Mouse (Mus musculus): ENCODE results near the gene Clint1.
A peak's percentile ranks its signal among the peaks of the same experiment; 100 is the strongest.

Clint1 gene

DNA sequence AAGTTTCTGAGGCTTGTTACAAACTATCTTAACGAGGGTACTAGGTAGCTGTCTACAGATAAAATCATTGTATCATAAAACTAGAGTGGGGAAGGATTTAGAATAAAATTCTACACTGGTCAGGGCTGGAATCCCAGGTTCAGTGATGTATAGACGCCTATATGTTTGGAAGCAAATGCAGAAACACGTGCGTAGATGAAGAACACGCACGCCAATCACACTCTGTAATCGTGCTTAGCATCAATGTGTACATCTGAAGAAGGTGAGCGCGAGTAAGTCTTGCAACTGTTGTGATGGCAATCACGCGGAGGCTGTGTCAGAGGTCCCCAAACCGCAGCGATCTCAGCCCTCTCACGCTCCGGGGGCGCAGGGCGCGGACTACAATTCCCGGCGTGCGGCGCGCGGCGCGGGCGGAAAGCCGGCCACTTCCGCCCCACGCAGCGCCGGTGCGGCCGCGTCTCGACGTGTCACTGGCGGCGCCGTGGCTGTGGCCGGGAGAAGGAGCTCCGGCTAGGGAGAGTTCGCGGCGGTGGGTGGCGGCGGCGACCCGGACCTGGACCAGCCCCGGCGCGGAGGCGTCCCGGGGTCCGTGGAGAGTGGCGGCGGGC, at the start of gene Clint1:
Clint1 (plus strand) TSS at position 536 of the 608 bp plus-strand sequence.
- peak; percentile 79 to 93 for DNase-seq

DNA sequence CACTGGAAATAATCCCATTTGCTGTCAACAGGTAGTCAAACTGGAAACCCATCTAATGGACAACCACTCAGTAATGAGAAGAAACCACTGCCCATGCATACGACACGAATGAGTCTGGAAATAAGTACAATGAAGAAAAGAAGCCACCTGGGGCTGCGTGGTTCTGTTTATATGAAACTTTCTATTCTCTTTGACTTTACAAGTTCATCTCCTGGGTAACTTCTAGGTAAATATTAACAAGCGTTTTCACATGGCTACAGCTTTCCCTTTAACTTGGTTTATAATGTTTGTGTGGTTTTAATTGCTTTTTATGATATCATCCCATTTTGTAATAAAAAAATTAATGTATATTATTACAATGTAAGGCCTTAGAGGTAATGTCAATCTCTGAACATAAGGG, 47.8 kb upstream of the Clint1 start:
- DNase-seq = peak in 1 of 2 experiments; percentile 46

DNA sequence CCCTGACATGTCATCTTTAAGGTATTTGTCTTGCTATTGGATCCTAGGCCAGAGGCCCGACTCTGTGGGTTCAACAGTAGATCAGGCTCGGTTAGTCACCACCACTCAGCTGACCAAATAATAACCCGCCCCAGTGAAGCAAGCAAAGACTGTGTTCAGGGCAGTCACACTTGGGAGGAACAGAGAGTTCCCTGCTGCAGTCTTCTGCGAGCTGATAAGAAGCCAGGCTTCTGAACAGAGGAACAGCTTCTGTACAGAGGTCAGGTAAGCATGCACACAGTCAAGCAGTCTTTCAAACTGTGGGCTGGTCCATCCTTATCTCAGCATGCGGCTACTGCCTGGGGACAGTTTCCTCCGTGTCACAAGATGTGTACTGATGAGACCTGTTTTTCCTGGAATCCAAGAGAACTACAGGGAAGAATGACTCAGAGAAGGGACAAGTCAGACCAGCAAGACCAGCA, 46.5 kb upstream of the Clint1 start:
- peak; percentile 63 to 78 for DNase-seq

- peak; percentile 42 to 76 for DNase-seq
These were observed 46.0 kb upstream of the Clint1 start for GRCm38 (mm10) chr11:45805810-45806209.

DNA sequence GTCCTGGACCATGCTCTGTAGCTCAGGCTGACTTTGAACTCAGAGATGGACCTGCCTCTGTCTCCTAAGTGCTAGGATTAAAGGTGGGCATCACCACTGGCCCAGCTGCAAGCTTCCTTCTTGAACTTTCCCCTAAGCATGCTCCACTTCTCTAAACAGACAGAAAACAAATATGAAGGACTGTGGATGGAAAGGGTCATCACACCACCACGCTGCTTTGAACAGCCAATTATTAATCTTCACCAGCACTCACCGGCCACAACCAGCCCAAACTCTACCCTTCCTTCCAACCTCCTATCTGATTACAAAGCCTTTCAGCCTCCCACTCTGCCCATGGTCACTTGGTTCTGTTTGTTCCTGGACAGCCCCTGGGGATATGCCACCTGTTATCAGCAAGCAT, 45.6 kb upstream of the Clint1 start:
- DNase-seq = peak; percentile 61

DNA sequence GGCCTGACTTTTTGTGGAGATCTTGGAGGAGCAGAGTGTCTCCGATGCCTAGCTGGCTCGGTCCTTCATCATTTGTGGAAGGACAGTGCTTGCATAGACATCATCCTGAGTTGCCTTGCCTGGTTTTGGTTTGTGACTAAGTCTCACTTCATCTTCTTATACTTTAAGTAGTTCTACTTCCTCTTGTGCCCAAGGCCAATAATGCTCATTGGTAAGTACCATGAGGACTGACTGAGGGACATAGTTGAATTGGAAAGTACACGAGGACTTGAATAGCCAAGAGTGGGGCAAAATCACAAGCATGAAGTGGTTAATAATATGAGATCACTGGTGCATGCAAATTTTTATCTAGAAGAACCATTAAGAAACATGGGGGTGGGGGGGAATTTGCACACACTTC, 45.0 kb upstream of the Clint1 start:
- no peak for DNase-seq

DNA sequence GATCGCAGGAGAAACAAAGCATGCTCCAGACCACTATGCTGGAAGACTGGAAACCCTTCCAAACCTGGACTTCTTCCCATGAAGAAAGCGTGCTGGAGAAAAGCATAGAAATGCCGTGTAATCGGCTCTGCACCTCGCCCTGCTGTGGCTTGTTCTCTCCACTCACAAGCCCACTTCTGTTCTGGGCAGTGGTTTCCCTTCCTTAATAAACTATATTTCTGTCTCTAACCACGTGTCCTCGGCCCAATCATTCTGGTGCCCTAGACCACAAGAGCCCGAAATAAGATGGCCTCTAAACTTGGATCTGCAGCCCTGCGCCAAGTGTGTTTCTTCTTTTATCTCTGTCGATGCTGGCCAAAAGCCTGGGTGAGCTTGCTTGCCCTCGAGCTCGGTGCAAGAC, 44.0 kb upstream of the Clint1 start:
- DNase-seq = no peak

- no peak for DNase-seq
These were observed 42.4 kb upstream of the Clint1 start for GRCm38 (mm10) chr11:45809424-45809823.

DNA sequence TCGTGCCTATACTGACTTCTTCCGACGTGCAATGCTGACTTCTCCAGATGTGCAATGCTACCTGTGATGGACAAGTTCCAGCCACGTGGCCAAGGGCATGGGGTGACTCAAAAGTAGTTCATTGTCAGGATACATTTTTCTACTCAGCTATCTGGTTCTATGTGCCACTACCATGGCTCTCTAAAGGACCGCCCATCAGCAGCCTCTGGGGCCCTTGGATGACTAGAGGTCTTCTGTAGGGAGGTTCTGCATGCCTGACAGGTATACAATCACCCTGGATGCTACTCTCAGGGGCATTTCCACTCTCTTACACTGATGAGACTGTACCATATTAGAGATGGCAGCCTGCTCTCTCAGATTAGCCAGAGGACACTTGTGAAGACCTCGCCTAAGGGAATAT, 41.8 kb upstream of the Clint1 start:
- no peak for DNase-seq

- no peak for DNase-seq
These were observed 41.0 kb upstream of the Clint1 start for GRCm38 (mm10) chr11:45810805-45811204.

DNA sequence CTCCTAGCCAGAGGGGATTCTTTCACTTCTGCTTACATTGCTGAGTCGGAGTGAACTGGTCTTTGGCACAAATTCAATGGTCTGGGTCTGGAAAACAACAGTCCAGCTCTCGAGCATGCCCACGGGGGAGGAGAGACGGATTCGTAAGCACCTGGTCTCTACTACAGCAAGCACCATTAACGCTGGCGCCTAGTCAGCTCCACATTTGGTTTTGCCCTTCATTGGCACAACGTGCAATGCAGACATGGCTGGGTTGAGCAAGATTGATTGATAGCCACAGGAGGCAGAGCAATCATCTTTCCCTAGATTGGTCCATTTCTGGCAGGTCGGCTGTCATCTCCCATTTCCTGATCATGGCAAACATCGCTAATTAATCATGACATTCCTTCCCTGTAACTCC, 36.2 kb upstream of the Clint1 start:
- no peak for DNase-seq

GRCm38 (mm10) chr11:45816712-45817111, 35.1 kb upstream of the Clint1 start:
- peak in 1 of 2 experiments; percentile 38 for DNase-seq

DNA sequence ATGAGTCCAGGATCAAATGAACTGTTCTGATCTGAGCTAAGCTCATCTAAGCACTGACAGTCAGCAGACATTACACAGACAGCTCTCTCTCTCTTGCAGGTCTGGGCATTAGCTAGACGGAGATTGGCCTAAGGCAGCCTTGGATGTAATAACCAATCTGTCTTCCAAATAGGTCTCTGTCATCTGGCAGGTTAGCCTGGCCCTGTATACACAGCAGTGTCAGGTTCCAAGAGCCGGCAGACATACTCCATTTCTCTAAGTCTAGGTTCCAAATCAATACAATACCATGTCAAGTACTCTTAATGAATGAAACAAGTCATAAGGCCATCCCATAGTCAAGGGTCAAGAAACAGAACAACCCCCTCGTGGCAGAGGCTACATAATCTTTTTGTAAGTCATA, 33.9 kb upstream of the Clint1 start:
- DNase-seq = no peak

DNA sequence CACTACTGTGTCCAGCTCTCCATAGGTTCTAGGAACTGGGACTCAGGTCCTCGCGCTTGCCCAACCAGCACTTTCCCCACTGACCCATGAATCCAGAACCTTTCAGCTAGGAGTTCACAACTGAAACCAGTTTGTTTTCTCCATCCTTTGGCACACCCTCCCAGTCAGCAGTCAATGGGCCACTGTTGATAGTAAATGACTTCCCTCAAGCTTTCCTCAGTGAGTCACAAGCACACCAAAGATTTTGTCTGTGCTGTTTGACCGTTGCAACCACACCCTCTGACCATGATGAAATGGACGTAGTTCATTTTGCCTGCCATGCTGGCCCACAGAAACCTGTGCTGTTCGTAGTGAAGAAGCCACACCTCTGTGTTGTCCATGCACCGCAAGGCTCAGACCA, 30.9 kb upstream of the Clint1 start:
- no peak for DNase-seq

DNA sequence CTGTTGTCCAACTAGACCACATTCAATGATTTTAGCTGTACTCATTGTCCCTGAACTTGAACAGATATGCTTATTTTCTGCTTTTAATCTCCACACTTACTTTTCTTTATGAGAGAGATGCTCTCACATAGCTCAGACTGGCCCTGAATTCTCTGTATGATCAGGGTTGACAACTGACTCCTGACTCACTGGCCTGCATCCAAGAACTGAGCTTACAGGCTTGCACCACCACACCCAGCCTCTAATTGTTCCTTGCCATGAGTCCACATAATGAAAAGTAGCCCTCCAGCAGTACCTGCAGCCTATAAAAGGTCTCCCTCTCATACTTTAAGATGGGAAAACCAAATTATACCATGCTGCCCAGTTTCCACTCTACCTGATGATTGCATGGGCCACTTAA, 21.7 kb upstream of the Clint1 start:
- DNase-seq = no peak

DNA sequence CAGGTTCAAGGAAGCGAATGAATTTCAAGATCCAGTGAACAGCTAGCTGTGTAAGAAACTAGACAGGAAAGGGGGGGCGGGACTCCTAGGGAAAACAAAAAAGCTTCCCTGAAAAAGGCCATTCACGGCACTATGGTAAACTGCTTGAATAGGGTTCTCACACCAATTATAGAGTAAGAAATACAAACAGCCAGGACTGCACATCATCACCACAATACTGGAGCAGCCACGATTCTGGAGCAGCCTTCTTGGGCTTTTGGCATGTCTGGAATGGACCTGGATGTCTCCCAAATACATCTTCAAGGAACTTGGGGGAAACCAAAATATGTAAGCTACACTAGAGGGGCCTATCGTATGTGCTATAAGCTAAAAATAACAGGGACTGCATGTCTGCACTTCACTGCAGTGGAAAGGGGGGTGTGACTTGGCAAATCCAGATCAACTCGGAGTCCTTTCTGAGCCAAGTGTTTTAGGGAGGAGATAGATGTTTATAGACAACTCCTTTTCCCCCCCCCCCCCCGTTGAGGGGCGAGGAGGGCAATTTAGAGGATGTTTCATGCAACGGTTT, 21.0 kb upstream of the Clint1 start:
- DNase-seq = no peak

GRCm38 (mm10) chr11:45831476-45832143, 20.2 kb upstream of the Clint1 start:
- DNase-seq = no peak

DNA sequence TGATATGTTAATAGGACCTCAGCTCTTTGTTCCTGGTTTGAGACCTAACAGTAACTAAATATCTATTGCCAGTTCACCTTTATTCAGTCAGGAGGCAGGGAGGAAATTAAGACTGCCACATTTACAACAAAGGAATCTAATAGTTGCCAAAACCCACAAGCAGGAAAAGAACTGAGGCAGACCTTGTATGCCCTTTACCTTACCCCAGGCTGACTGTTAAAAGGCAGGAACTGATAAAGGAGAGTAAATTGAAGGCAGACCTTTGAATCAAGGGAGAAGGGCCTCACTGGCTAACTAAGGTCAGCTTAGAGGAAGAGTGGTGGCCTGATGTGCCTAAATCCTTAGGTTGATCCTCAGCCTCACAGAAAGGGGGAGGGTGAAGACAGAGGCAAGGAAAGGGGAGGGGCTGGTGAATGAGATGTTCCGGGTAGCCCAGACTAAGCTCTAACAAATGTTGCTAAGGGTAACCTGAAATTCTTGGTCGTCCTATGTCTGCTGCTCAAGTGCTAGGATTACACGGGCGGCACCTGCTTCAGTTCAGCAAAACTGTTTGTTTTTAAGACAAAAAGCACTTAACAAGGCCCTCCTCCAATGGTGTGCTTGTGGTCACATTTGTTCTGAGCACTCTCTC, 16.1 kb upstream of the Clint1 start:
- DNase-seq = no peak

DNA sequence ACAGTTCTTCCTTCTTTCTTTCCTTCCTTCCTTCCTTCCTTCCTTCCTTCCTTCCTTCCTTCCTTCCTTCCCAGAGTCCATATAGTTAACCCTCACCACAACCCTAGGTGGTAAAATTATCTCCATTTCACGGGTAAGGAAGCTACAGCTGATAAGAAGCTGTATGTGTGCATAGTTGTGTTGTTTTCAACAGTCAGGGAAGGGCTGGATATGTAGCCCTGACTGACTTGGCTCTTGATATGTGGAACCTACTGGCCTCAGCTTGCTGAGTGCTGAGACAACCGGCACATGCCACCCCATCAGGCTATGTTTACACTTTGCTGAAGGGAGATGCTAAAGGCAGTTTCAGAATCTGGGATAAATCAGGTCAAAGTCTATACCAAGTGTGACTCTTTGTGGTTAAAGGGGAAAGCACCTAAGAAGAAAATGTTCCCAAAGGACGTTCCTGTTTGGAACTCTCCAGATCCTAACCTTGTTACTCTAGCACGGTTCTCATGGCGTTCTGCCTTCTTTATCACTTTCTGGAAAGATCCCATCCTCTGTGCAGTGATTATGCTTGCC, 14.5 kb upstream of the Clint1 start:
- peak in 1 of 2 experiments; percentile 30 for DNase-seq

DNA sequence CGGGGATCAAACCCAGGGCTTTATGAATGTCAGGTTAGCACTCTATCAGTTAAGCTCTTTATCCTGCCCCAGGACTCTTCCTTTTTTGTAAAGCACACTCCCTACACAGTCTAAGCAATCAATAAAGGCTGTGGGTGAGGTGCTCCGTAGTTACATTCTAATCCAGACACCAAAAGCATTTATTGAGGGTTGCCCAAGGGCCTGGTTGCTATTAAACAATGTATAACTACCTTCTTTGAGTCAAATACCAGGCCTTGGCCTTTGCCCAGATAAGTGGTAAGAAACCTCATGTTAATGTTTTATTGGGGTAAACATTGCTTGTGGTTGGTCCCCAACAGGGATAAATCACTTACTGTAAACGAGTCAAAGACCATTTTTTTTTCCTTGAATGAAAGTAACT, 13.4 kb upstream of the Clint1 start:
- peak; percentile 77 to 92 for DNase-seq

GRCm38 (mm10) chr11:45840332-45840731, 11.5 kb upstream of the Clint1 start:
- DNase-seq = no peak

GRCm38 (mm10) chr11:45846008-45846407, 5.8 kb upstream of the Clint1 start:
- DNase-seq = no peak

GRCm38 (mm10) chr11:45847548-45847947, 4.3 kb upstream of the Clint1 start:
- DNase-seq = no peak

GRCm38 (mm10) chr11:45848253-45848652, 3.6 kb upstream of the Clint1 start:
- DNase-seq = no peak

Data from kidney, postnatal 36 days (tissue).